ENCODE assay signal across 8 mouse cellular contexts in the genomic region with DNA sequence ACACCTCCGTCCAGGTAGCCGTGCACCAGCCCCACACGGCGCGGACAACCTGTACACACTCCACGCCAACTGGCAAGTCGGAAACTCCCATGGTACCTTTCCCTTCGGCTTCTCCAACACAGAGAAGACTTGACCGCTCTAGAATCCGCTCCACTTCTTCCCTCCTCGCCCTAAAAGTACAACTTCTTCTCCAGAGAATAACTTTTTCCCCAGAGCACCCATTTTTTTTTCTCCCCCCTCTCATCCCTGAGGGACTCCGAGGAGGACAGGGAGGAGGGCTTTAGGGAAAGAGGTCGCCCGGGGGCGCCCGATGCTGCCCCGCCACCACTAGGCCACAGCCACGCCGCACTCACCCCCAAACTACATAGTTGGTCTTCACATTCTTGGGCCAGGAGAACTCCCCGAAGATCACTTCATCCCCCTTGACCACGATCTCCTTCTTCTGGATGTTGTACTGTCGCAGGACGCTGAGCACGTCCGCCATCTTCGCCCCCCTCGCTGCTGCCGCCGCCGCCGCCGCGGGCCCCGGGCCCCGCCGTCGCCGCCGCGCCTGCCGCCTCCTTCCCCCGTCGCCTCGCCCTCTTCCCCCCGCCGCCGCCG. TPM values are rescaled to one million over a fixed set of nuclear protein-coding genes. Genes with fewer than 3 reads are reported as not detected.
DNase-seq lines count a peak whose midpoint lies in the region; ATAC-seq lines count a peak whose summit lies in the region.

No protein-coding gene starts in this region.

- H3K4me3 ChIP-seq in forebrain, embryonic 16.5 days (replicated peaks; ENCODE audit: low read length), result peak overlapping the region; percentile 72
- peak overlapping the region; percentile 88 for H3K4me3 ChIP-seq in kidney, embryonic 15.5 days (replicated peaks)
- peak overlapping the region; percentile 99 for H3K4me3 ChIP-seq in megakaryocyte, embryonic 14.5 days (replicated peaks)

- peak; percentile 62 for ATAC-seq in forebrain, embryonic 16.5 days
- peak; percentile 80 for ATAC-seq in kidney, embryonic 15.5 days (replicated peaks; ENCODE audit: low FRiP score)

- WGBS in forebrain, embryonic 16.5 days, result under 1% methylated on average over 40 of the region's 48 CpGs
- under 1% methylated on average over 46 of the region's 48 CpGs for WGBS in kidney, embryonic 15.5 days

- peak overlapping the region; percentile 91 for H3K27ac ChIP-seq in forebrain, embryonic 16.5 days (ENCODE audit: low read length)
- H3K27ac ChIP-seq in kidney, embryonic 15.5 days, result peak overlapping the region; percentile 96

- no peaks in the 10 kb centered on the region for H3K27me3 ChIP-seq in forebrain, embryonic 16.5 days (replicated peaks; ENCODE audit: control insufficient read depth, insufficient read depth, low read length)
- no peaks in the 10 kb centered on the region for H3K27me3 ChIP-seq in kidney, embryonic 15.5 days
- no peaks in the 10 kb centered on the region for H3K27me3 ChIP-seq in megakaryocyte, embryonic 14.5 days (replicated peaks)

- DNase-seq in cerebellum, adult 11 months, result peak; percentile 39
- DNase-seq in cerebellum, adult 8-10 months, result no peak
- DNase-seq in 3T3-L1 (ENCODE audit: low read depth, low spot score), result peak; percentile 52
- DNase-seq in c-Kit-negative CD71-positive TER-119-positive erythroid progenitor cells, embryonic 14.5 days (ENCODE audit: low read depth, low spot score), result peak; percentile 36
- DNase-seq in testis, postnatal 10 days (ENCODE audit: low spot score), result peak; percentile 51

- H3K9me3 ChIP-seq in forebrain, embryonic 16.5 days (ENCODE audit: control insufficient read depth, low read length), result no peaks in the 10 kb centered on the region
- H3K9me3 ChIP-seq in kidney, embryonic 15.5 days (replicated peaks), result no peaks in the 10 kb centered on the region
- no peaks in the 10 kb centered on the region for H3K9me3 ChIP-seq in megakaryocyte, embryonic 14.5 days

- no peaks in the 10 kb centered on the region; the same call in 1 of the 2 replicates for H3K36me3 ChIP-seq in forebrain, embryonic 16.5 days (ENCODE audit: control insufficient read depth, insufficient read depth)
- peaks cover 10% of the 10 kb centered on the region for H3K36me3 ChIP-seq in kidney, embryonic 15.5 days
- H3K36me3 ChIP-seq in megakaryocyte, embryonic 14.5 days (replicated peaks; ENCODE audit: low read length), result peaks cover 18% of the 10 kb centered on the region

- H3K4me1 ChIP-seq in forebrain, embryonic 16.5 days (replicated peaks; ENCODE audit: control insufficient read depth, insufficient read depth, low read length), result peaks cover 23% of the 10 kb centered on the region
- peaks cover 9% of the 10 kb centered on the region; the same call in 1 of the 2 replicates for H3K4me1 ChIP-seq in kidney, embryonic 15.5 days
- H3K4me1 ChIP-seq in megakaryocyte, embryonic 14.5 days, result peaks cover 24% of the 10 kb centered on the region

- H3K9ac ChIP-seq in forebrain, embryonic 16.5 days (replicated peaks; ENCODE audit: low read depth, low read length), result peak overlapping the region; percentile 93
- peak overlapping the region; percentile 92 for H3K9ac ChIP-seq in kidney, embryonic 15.5 days

- H3K4me2 ChIP-seq in forebrain, embryonic 16.5 days (ENCODE audit: low read length), result peak overlapping the region; percentile 81
- H3K4me2 ChIP-seq in kidney, embryonic 15.5 days, result peak overlapping the region; percentile 62

RNA-seq across cellular contexts. Expression of a gene that starts 0.5 kb away (rescaled TPM):
- 25.4 and 29.0 TPM in 2 replicates for polyA plus RNA-seq in forebrain, embryonic 16.5 days (2015; fragmentation: Nextera tagmentation; extraction: Ambion mirVana)
- polyA plus RNA-seq in kidney, embryonic 15.5 days (2015; fragmentation: Nextera tagmentation; extraction: Ambion mirVana), result 29.4 and 34.1 TPM in 2 replicates
- polyA plus RNA-seq in megakaryocyte, embryonic 14.5 days (2012; ENCODE audit: insufficient read depth, low replicate concordance), result 0.36 and 1.1 TPM in 2 replicates

RNA-seq across cellular contexts. Expression of a gene that starts 13.9 kb away (rescaled TPM):
- 144 and 160 TPM in 2 replicates for polyA plus RNA-seq in forebrain, embryonic 16.5 days (2015; fragmentation: Nextera tagmentation; extraction: Ambion mirVana)
- 95.5 and 99.5 TPM in 2 replicates for polyA plus RNA-seq in kidney, embryonic 15.5 days (2015; fragmentation: Nextera tagmentation; extraction: Ambion mirVana)
- polyA plus RNA-seq in megakaryocyte, embryonic 14.5 days (2012; ENCODE audit: insufficient read depth, low replicate concordance), result 5.9 and 98.3 TPM in 2 replicates

Comparison
In these comparisons a context has a peak if more than half of its experiments do, and no peak if none do; other contexts are left out.
1. RNA of a gene that starts 0.5 kb away (polyA plus RNA-seq): 29.4 to 34.1 TPM in kidney, embryonic 15.5 days and 25.4 to 29.0 TPM in forebrain, embryonic 16.5 days; 0.36 to 1.1 TPM in megakaryocyte, embryonic 14.5 days; every median in the first group is over 10 times any median in the second.
2. Peak in every context shown above with its lines, with median percentiles within 50 percentile points of each other: H3K4me3 ChIP-seq.